Mouse (Mus musculus): ENCODE measurements around the gene Celf1.

Gene Celf1

DNA sequence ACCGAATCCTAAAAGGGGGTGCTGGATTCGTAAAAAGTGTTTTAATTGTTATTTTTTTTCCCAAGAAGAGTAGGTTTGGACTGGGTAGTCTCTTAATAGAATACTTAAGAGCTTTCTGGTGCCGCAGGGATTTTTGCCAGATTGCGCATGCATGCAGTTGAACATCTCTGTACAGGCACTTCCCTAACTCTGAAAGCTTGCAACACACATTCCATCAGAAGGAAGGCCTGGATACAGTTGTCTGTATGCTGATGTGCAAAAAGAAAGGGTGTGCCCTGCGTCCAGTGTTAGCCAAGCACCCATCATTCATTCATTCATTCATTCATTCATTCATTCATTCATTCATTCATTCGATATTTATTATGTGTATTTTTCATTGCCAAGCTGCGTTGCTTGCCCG, 432 bp upstream of the Celf1 start:
- peak; percentile 37 to 55 for DNase-seq (ENCODE audit: low spot score in 2 of 2)

DNA sequence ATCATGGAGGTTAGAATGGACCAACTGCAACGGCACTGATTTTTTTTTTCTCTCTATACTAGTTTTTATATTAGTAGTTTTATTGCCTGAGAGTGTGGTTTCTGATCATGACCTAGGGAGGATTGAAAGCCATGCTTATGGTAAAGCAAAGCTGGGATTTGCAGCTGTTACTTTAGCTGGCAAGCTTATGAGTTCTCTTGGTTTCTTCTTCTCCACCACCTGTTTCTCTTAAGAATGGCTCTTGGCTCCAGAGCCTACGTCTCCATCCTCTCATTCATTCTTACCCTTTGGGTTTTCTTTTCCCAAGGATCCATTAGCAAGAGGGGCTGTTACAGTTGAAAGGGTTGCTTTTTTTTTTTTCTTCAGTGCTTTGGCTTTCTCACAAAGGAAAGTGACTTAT, 1.6 kb downstream of the Celf1 start:
- no peak for DNase-seq (ENCODE audit: low spot score in 2 of 2)

DNA sequence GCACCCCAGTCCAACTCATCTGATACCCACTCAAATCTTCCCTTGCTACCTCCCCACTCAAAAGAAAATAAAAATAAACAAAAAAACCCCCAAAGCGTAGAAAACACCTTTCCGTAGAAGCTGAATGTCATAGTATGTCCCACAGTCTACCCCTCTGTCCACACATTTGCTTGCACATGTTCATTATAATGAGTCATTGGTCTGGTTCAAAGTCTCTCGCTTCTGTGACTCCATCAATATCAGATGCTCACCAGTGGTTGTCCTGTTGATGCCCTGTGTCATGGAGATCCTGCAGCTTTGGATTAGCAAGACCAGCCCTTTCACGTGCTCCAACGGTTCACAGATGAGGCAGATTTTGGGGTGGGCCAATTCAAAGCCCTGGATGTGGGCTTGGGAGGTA, 10.0 kb downstream of the Celf1 start:
- no peak for DNase-seq (ENCODE audit: low spot score in 2 of 2)

- no peak for DNase-seq (ENCODE audit: low spot score in 2 of 2)
These were observed 10.5 kb downstream of the Celf1 start for GRCm38 (mm10) chr2:90950582-90951194.

DNA sequence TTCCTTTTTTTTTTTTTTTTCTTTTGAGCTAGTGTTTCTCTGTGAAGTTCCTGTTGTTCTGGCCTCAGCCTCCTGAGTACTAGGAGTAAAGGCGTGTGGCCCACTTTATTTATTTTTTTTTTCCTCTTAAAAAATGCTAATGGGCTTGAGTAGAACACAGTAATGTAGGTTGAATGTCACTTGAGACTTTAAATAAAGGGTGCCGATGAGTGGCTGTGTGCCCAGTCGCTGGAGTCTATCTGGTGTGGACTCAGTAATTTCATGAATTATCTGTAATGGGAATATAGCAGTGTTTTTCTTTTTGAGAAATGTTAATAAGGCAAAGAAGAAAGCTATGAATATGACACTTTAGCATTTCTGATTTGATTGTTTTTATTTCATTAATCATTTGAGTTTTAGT, 13.3 kb downstream of the Celf1 start:
- no peak for DNase-seq (ENCODE audit: low spot score in 2 of 2)

GRCm38 (mm10) chr2:90956053-90956452, 15.9 kb downstream of the Celf1 start:
- DNase-seq (ENCODE audit: low spot score in 2 of 2) = peak; percentile 54 to 72

- DNase-seq (ENCODE audit: low spot score in 2 of 2) = no peak
These were observed 18.7 kb downstream of the Celf1 start for GRCm38 (mm10) chr2:90958856-90959255.

DNA sequence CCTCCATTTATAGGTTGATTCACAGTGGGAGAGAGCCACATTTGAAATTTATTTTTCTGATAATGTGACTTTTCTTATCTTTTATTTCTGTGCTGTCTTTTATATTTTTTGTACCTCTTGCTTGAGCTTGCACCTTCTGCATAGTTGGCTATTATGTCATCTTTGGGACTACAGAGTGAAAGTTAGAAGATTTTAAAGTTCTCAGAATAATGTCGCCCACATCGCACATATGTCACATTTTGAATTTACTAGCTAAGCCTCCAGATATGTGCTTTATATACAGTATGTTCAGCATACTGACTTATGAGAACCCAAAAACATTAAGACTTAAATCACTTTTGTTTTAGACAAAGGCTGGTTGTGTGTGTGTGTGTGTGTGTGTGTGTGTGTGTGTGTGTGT, 19.8 kb downstream of the Celf1 start:
- DNase-seq (ENCODE audit: low spot score in 2 of 2) = no peak

- DNase-seq (ENCODE audit: low spot score in 2 of 2) = no peak
These were observed 23.1 kb downstream of the Celf1 start for GRCm38 (mm10) chr2:90963304-90963703.

- peak; percentile 75 to 87 for DNase-seq (ENCODE audit: low spot score in 2 of 2)
These were observed 24.8 kb downstream of the Celf1 start for GRCm38 (mm10) chr2:90964811-90965465.

GRCm38 (mm10) chr2:90965466-90966080, 25.4 kb downstream of the Celf1 start:
- no peak for DNase-seq (ENCODE audit: low spot score in 2 of 2)

DNA sequence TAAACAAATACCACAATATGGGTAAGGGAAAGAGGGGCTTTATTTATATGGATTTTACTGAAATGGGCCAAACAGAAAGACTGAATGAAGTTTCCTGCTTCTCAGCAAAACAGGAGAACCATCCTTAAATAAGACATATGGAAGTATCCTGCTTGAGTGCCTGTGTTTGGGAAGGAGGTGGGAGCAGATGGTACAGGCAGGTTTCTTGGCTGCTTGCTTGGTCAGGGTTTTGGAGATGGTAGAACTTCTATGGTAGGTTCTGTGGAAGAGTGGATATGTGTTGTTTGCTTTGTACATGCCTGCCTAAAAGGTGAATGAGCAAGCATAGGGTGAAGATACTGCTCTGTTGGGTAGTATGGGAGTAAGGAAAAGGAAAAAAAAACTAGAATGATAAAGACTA, 30.4 kb downstream of the Celf1 start:
- DNase-seq (ENCODE audit: low spot score in 2 of 2) = no peak

GRCm38 (mm10) chr2:90974101-90974500, 33.9 kb downstream of the Celf1 start:
- no peak for DNase-seq (ENCODE audit: low spot score in 2 of 2)

DNA sequence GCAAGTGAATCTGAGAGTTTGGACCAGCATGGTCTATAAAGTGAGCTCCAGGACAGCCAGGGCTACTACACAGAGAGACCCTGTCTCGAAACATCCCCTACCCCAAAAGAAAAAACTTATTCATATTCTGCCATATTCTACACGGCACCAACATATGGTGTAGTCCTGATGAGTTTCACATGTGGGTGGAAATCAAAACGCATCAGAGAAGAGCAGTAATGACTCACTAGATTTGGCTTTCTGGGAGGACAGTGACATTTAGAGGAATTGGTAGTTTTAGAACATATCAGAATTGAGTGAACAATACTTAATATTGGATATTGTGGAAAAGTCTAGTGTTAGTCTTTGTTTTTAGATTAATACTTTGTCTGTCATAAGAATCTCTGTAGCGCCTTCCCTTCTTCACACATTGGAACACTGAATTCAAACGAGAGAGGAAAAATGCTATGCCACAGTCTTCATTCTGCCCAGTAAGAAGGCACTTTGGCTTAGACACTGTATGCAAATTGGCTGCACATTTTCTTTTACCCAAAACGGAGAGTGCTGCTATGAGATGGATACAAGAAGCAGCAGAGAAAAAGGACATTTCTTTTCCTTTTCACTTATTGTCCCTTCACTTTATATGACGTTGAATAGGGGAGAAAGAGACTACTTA, 35.1 kb downstream of the Celf1 start:
- DNase-seq (ENCODE audit: low spot score in 2 of 2) = no peak

DNA sequence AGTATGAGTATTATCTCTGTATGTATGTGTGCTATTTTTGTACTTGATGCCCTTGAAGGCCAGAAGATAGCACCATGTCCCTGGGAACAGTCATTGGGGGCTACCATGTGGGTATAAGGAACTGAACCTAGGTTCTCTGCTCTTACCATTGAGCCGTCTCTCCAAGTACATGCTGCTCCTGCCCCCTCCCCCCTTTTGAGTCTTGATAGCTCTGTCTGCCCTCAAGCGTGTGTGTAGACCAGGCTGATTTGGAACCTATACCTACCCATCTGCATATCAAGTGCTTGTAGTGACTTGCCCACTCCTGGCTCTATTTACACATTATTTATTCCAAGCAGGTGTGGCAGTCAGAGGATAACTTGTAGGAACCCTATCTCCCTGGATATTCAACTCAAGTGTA, 36.4 kb downstream of the Celf1 start:
- no peak for DNase-seq (ENCODE audit: low spot score in 2 of 2)

GRCm38 (mm10) chr2:90977291-90977690, 37.1 kb downstream of the Celf1 start:
- DNase-seq (ENCODE audit: low spot score in 2 of 2) = no peak

GRCm38 (mm10) chr2:90986055-90986454, 45.9 kb downstream of the Celf1 start:
- no peak for DNase-seq (ENCODE audit: low spot score in 2 of 2)

- DNase-seq (ENCODE audit: low spot score in 2 of 2) = no peak
These were observed 68.4 kb downstream of the Celf1 start for GRCm38 (mm10) chr2:91008536-91008935.

DNA sequence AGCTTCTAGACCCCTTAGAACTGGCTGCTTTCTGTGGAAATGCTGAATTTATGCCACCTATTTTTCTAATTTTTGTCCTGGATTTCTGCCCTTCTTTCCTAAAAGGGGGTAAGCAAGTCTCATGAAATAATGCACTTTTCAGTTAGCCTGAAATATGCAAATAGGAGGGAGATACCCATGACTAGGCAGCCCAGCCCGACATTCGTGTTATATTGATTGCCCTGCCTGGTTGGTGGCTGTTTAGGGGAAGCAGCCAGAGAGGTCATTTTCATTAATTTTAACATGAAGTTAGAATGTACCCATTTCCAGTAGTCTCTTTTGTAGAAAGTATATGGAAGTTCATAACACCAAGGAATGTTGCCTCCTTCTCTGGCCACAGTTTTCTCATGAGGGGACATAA, 73.7 kb downstream of the Celf1 start:
- no peak for DNase-seq (ENCODE audit: low spot score in 2 of 2)

DNA sequence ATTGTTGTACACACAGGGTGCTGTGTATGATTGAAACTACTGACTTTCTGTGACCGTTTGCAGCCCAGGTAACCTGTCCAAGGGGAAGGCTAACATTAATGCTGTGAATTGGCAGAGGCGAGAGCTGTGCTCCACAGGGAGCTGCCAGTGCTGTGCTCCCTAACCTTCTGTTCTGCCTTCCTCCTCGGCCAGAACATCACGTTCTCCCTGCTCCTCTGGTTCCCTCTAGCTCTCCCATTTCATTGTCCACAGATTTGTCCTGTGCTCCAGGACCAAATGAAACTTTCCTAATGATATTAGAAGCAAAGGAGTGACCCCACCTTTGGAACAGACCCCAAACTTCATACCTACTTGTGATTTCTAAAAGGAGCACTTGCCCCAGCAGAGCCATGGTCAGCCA, 75.2 kb downstream of the Celf1 start:
- no peak for DNase-seq (ENCODE audit: low spot score in 2 of 2)

- peak; percentile 58 to 59 for DNase-seq (ENCODE audit: low spot score in 2 of 2)
These were observed 78.0 kb downstream of the Celf1 start for GRCm38 (mm10) chr2:91018061-91018788.

DNA sequence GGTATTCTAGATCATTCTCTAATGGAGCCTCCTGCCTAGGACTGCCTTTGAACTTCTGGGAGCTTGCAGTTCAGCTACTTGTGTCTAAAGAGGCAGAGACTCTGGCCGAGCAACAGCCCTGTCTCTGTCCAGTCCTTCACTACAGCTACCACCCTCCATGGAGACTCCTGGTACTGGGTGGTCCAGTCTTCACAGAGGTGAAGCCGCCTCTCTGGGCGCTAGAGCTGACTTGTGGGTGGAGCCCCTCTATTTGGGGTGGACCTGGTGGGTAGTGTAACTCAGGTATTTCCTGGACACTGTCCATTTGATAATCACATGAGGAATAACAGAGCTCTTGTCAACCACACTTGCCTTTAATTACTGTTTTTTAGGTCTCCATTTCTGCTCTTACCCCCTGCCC, 79.7 kb downstream of the Celf1 start:
- DNase-seq (ENCODE audit: low spot score in 2 of 2) = no peak
